Mouse (Mus musculus): ENCODE measurements around the gene Sord. TPM values are rescaled to one million over a fixed set of nuclear protein-coding genes. Genes with fewer than 3 reads are reported as not detected.

The Sord gene
- 49.7 and 51.2 TPM in 2 replicates for polyA plus RNA-seq (2015; fragmentation: Nextera tagmentation; extraction: Ambion mirVana)

DNA sequence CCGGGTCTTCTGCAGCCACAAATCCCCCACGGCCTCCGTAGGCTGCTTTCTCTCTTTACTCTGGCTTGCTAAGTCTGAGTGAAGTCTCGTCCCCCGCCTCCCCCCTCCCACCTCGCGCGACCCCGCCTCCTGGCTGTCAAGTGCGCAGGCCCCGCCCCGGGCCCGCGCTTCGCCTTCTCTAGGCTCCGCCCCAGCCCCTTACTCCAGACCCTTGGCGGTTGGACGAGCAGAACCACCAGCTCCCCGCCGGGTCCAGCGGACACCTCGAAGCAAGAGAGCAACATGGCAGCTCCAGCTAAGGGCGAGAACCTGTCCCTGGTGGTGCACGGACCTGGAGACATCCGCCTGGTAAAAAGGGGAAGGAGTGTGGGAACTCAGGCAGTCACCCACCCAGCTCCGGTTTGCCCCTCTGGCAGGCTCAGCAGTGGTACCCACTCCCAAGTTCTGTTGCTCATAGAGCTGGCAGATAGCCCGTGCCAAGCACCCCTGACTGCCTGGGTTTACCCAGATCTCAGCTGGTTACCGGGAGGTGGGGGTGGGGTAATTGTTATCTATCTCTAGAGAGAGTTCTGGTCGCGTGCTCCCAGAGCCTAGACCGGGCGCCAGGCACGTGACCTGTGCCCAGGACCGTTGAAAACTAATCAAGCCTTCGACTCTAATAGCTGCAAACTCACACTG lies at the start of gene Sord:
Sord (plus strand) TSS at position 139 of the 678 bp plus-strand sequence.
- peak within 1 kb of the TSS; percentile 64 for H3K9ac ChIP-seq (ENCODE audit: low read length)
- no peaks in the 10 kb centered on the region for H3K4me1 ChIP-seq (replicated peaks; ENCODE audit: control insufficient read depth, insufficient read depth)
- WGBS: 2% methylated on average over 35 of the region's 35 CpGs
- H3K9me3 ChIP-seq (ENCODE audit: control insufficient read depth, low read length): no peaks in the 10 kb centered on the region
- DNase-seq (ENCODE audit: low spot score): peak; percentile 81
- H3K36me3 ChIP-seq (ENCODE audit: control insufficient read depth, insufficient read depth, low read length): no peaks in the 10 kb centered on the region
- peak; percentile 77 for ATAC-seq (ENCODE audit: low FRiP score, low TSS enrichment)
- TF ChIP-seq CTCF (IDR thresholded peaks at IDR 0.05; ENCODE audit: low read depth) (no peak), EP300 (optimal IDR thresholded peaks at IDR 0.05) (no peak)
- H3K4me3 ChIP-seq (ENCODE audit: low read depth, low read length): peak within 1 kb of the TSS; percentile 59
- H3K27me3 ChIP-seq (ENCODE audit: control insufficient read depth, insufficient read depth, low read length): no peaks in the 10 kb centered on the region
- H3K27ac ChIP-seq (replicated peaks): peak within 1 kb of the TSS; percentile 58; the same call in 1 of the 2 replicates
- peak within 1 kb of the TSS; percentile 81 for H3K4me2 ChIP-seq (replicated peaks; ENCODE audit: low read depth)

- Histone ChIP-seq H3K36me3 (ENCODE audit: control insufficient read depth, insufficient read depth, low read length) (no peaks in the 10 kb centered on the region), H3K27me3 (ENCODE audit: control insufficient read depth, insufficient read depth, low read length) (no peaks in the 10 kb centered on the region), H3K9ac (ENCODE audit: low read length) (no peak overlapping the region), H3K4me3 (ENCODE audit: low read depth, low read length) (no peak overlapping the region), H3K9me3 (ENCODE audit: control insufficient read depth, low read length) (no peaks in the 10 kb centered on the region), H3K4me2 (replicated peaks; ENCODE audit: low read depth) (no peak overlapping the region), H3K27ac (replicated peaks) (no peak overlapping the region), H3K4me1 (replicated peaks; ENCODE audit: control insufficient read depth, insufficient read depth) (no peaks in the 10 kb centered on the region)
- WGBS: 75% methylated on average over 4 of the region's 4 CpGs
- TF ChIP-seq EP300 (optimal IDR thresholded peaks at IDR 0.05) (no peak), CTCF (IDR thresholded peaks at IDR 0.05; ENCODE audit: low read depth) (no peak)
- ATAC-seq (ENCODE audit: low FRiP score, low TSS enrichment) (no peak), DNase-seq (ENCODE audit: low spot score) (no peak)
Observed at GRCm38 (mm10) chr2:122185086-122185485, 49.5 kb upstream of the Sord start.

DNA sequence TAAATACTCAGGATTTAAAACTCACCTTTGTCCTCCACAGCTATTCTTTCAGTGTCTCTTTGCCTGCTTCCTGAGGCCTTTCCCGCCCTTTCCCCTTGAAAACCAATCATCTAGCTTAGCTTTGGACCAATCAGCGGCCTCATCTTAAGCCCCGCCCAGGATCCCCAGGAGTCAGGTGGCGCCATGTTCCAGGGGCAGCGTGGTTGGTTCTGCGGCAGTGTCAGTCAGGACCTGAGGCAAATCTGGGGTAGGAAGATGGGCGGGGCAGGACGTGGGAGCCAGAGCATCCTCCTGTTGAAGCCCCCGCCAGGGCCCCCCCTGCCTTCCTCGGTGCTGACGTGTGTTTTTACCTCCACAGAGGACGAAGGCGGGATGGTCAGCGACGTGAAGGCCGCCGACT lies 48.4 kb upstream of the Sord start, which contains the start of the genes Patl2 and Terb2:
Patl2 (minus strand) TSS at position 84 of the 400 bp plus-strand sequence.
Terb2 (plus strand) TSS at position 167 of the 400 bp plus-strand sequence.
- TF ChIP-seq EP300 (optimal IDR thresholded peaks at IDR 0.05): no peak
- TF ChIP-seq CTCF (IDR thresholded peaks at IDR 0.05; ENCODE audit: low read depth): no peak
- Histone ChIP-seq H3K36me3 (ENCODE audit: control insufficient read depth, insufficient read depth, low read length) (no peaks in the 10 kb centered on the region), H3K27ac (replicated peaks) (no peak within 1 kb of the TSS), H3K4me2 (replicated peaks; ENCODE audit: low read depth) (no peak within 1 kb of the TSS), H3K4me3 (ENCODE audit: low read depth, low read length) (no peak within 1 kb of the TSS), H3K4me1 (replicated peaks; ENCODE audit: control insufficient read depth, insufficient read depth) (no peaks in the 10 kb centered on the region), H3K9me3 (ENCODE audit: control insufficient read depth, low read length) (no peaks in the 10 kb centered on the region), H3K27me3 (ENCODE audit: control insufficient read depth, insufficient read depth, low read length) (no peaks in the 10 kb centered on the region), H3K9ac (ENCODE audit: low read length) (no peak within 1 kb of the TSS)
- no peak for ATAC-seq (ENCODE audit: low FRiP score, low TSS enrichment)
- no peak for DNase-seq (ENCODE audit: low spot score)
- 79% methylated on average over 17 of the region's 17 CpGs for WGBS

- no peak overlapping the region for H3K4me2 ChIP-seq (replicated peaks; ENCODE audit: low read depth)
- no peak for ATAC-seq (ENCODE audit: low FRiP score, low TSS enrichment)
- DNase-seq (ENCODE audit: low spot score): no peak
- no peaks in the 10 kb centered on the region for H3K9me3 ChIP-seq (ENCODE audit: control insufficient read depth, low read length)
- H3K27ac ChIP-seq (replicated peaks): no peak overlapping the region
- H3K27me3 ChIP-seq (ENCODE audit: control insufficient read depth, insufficient read depth, low read length): no peaks in the 10 kb centered on the region
- no peak overlapping the region for H3K9ac ChIP-seq (ENCODE audit: low read length)
- H3K4me1 ChIP-seq (replicated peaks; ENCODE audit: control insufficient read depth, insufficient read depth): no peaks in the 10 kb centered on the region
- TF ChIP-seq CTCF (IDR thresholded peaks at IDR 0.05; ENCODE audit: low read depth) (no peak), EP300 (optimal IDR thresholded peaks at IDR 0.05) (no peak)
- no peak overlapping the region for H3K4me3 ChIP-seq (ENCODE audit: low read depth, low read length)
- H3K36me3 ChIP-seq (ENCODE audit: control insufficient read depth, insufficient read depth, low read length): no peaks in the 10 kb centered on the region
- WGBS: 71% methylated on average over 3 of the region's 3 CpGs
Observed at GRCm38 (mm10) chr2:122186751-122187150, 47.8 kb upstream of the Sord start.

- WGBS: 69% methylated on average over 3 of the region's 3 CpGs
- no peak overlapping the region for H3K4me3 ChIP-seq (ENCODE audit: low read depth, low read length)
- no peak for ATAC-seq (ENCODE audit: low FRiP score, low TSS enrichment)
Observed at GRCm38 (mm10) chr2:122191849-122192248, 42.7 kb upstream of the Sord start.

GRCm38 (mm10) chr2:122194509-122194929 lies 40.0 kb upstream of the Sord start:
- H3K4me3 ChIP-seq (ENCODE audit: low read depth, low read length): no peak overlapping the region
- no peaks in the 10 kb centered on the region for H3K9me3 ChIP-seq (ENCODE audit: control insufficient read depth, low read length)
- H3K27me3 ChIP-seq (ENCODE audit: control insufficient read depth, insufficient read depth, low read length): no peaks in the 10 kb centered on the region
- H3K4me1 ChIP-seq (replicated peaks; ENCODE audit: control insufficient read depth, insufficient read depth): no peaks in the 10 kb centered on the region
- no peak overlapping the region for H3K9ac ChIP-seq (ENCODE audit: low read length)
- TF ChIP-seq CTCF (IDR thresholded peaks at IDR 0.05; ENCODE audit: low read depth) (peak; percentile 81), EP300 (optimal IDR thresholded peaks at IDR 0.05) (no peak)
- WGBS: 59% methylated on average over 1 of the region's 1 CpGs
- H3K27ac ChIP-seq (replicated peaks): no peak overlapping the region
- no peaks in the 10 kb centered on the region for H3K36me3 ChIP-seq (ENCODE audit: control insufficient read depth, insufficient read depth, low read length)
- DNase-seq (ENCODE audit: low spot score): no peak
- no peak overlapping the region for H3K4me2 ChIP-seq (replicated peaks; ENCODE audit: low read depth)
- ATAC-seq (ENCODE audit: low FRiP score, low TSS enrichment): peak; percentile 77

More at GRCm38 (mm10) chr2:122191849-122192248, 42.7 kb upstream of the Sord start:
- Histone ChIP-seq H3K27ac (replicated peaks) (no peak overlapping the region), H3K4me2 (replicated peaks; ENCODE audit: low read depth) (no peak overlapping the region), H3K4me1 (replicated peaks; ENCODE audit: control insufficient read depth, insufficient read depth) (no peaks in the 10 kb centered on the region), H3K36me3 (ENCODE audit: control insufficient read depth, insufficient read depth, low read length) (no peaks in the 10 kb centered on the region), H3K9ac (ENCODE audit: low read length) (no peak overlapping the region), H3K9me3 (ENCODE audit: control insufficient read depth, low read length) (no peaks in the 10 kb centered on the region), H3K27me3 (ENCODE audit: control insufficient read depth, insufficient read depth, low read length) (no peaks in the 10 kb centered on the region)
- TF ChIP-seq EP300 (optimal IDR thresholded peaks at IDR 0.05) (no peak), CTCF (IDR thresholded peaks at IDR 0.05; ENCODE audit: low read depth) (no peak)
- no peak for DNase-seq (ENCODE audit: low spot score)

Data from stomach, postnatal 0 days (tissue).